Mouse (Mus musculus): Measurements from ENCODE around the gene Myom3.

DNA sequence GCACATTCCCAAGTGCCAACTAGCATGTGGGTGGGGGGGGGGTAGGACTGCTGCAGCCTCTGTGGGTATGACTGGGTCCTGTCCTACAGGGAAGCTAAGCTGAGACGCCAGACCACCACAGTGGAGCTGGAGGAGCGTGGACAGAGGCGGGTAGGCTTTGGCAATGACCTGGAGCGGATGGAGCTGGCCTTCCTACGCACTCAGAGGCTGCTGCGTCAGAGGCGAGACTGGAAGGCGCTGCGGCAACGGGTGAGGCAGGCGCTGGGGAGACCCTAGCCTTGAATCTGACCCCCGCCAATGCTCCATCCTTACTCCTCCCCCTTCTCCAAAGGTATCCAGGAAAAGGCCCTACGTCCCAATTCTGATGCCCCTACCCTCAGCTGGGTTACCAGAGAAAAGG is 5.2 kb downstream of the Myom3 start:
- TF ChIP-seq CTCF (IDR thresholded peaks at IDR 0.05; ENCODE audit: insufficient read depth, low read depth, low read length) (no peak), POLR2A (IDR thresholded peaks at IDR 0.05; ENCODE audit: insufficient read depth, low read depth, low read length) (no peak)
